Mouse (Mus musculus) E14TG2a.4 (cell line): ENCODE data around the gene Lypd1.
A peak's percentile ranks its signal among the peaks of the same experiment; 100 is the strongest.

Experiments
- H3K27me3 ChIP-seq: 2 replicates; pipeline ENCODE4 v1.6.1; 2014; ENCODE audit warnings: low read length, control low read depth; ENCODE audit not compliant: insufficient read depth
- H3K36me3 ChIP-seq: 2 replicates; pipeline ENCODE4 v1.6.1; 2014; ENCODE audit warnings: low read length, control low read depth; ENCODE audit not compliant: insufficient read depth
- H3K4me1 ChIP-seq: replicated peaks from 2 replicates; pipeline ENCODE4 v1.6.1; 2014; ENCODE audit warnings: low read depth, low read length, control low read depth
- H3K4me3 ChIP-seq: replicated peaks from 2 replicates; pipeline ENCODE4 v1.5.1; 2014; ENCODE audit warnings: mild to moderate bottlenecking, low read length
- H3K9me3 ChIP-seq: 2 replicates; pipeline ENCODE4 v1.6.1; 2014; ENCODE audit warnings: low read length, control low read depth
- CTCF ChIP-seq: conservative IDR thresholded peaks from 2 replicates; pipeline ENCODE4 v1.5.1; 2014; ENCODE audit warnings: low read length
- NANOG ChIP-seq: IDR thresholded peaks from 2 replicates; pipeline ENCODE4 v1.6.1; 2014; ENCODE audit warnings: borderline replicate concordance, low read length, mixed read lengths
- POU5F1 ChIP-seq: IDR thresholded peaks from 2 replicates; pipeline ENCODE4 v1.6.1; 2014; ENCODE audit warnings: low read length, borderline replicate concordance

Lypd1 gene

DNA sequence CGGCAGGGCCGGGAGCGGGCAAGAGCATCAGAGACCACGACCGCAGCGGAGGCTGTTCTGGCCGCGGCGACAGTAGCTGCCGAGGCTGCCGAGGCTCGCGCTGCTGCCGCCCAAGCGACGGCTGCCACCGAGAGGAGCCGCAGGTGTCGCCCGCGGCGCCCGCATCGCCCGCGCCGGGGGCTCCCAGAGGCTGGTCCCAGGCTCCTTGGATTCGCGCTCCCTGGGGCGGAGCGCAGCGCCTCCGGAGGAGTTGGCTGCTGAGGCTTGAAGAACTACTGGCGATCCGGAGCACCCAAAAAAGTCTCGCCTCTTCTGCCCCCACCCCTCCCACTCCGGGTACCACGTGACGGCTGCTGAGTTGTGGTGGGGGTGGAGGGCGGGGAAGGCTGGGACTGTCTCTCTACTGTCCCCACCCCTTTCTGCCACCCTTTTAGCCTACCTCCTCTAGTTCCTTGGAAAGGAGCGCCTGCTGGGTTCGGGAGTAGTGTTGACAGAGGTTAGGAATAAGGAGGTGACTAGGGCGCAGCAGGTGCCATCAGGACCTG lies 928 bp downstream of the Lypd1 start:
- no peaks in the 10 kb centered on the region for H3K9me3 ChIP-seq
- H3K27me3 ChIP-seq: peaks cover 55% of the 10 kb centered on the region
- H3K4me1 ChIP-seq: peaks cover 12% of the 10 kb centered on the region
- TF ChIP-seq POU5F1: no peak
- no peak for TF ChIP-seq NANOG
- TF ChIP-seq CTCF: no peak
- H3K4me3 ChIP-seq: peak overlapping the region; percentile 79
- no peaks in the 10 kb centered on the region for H3K36me3 ChIP-seq

DNA sequence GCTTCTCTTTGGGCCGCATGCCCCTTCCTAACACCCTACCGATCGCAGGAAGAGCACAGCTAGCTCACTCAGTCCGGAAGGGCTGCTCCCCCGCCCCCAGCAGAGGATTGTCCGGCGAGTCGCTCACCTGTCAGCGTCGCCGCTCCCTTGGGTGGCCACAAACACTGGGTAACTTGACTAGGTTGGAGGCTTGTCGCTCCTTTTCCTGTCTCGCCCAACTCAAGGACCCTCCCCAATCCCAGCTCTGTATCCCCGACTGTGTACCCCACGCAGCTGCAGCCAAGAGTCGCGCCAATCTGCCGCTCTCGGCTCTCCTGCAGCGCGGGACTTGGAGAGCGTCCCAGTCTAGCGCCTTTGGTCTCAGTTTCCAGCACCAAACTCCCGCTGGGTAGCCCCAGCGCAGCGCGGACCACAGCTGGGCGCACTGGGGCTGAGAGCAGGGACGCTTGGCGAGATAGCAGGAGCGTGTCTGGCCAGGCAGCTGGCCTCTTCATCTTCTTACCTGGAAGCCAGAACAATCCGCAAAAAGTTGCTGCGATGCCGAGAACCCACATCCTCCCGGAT lies 1.5 kb downstream of the Lypd1 start:
- Histone ChIP-seq H3K4me1 (peaks cover 12% of the 10 kb centered on the region), H3K4me3 (peak overlapping the region; percentile 79), H3K27me3 (peaks cover 55% of the 10 kb centered on the region), H3K9me3 (no peaks in the 10 kb centered on the region), H3K36me3 (no peaks in the 10 kb centered on the region)
- no peak for TF ChIP-seq POU5F1
- TF ChIP-seq CTCF: no peak
- no peak for TF ChIP-seq NANOG

DNA sequence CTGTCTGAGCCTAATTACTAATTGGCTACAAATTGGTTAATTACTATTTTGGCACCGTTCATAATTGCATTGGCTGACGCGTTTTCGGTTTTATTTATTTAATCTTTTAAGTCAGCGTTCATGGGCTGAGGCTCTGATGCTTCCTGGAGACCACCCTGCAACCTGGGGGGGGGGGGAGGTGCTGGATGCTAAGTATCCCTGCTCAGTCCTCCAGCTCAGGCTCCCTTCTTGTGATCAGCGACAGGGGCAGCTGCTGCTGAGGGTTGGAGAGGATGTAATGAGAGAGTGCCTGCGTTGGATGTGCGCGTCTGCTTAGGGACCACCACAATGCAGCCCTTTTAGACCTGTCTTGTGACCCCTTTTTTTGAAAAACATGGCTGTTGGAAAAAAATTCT lies 2.0 kb downstream of the Lypd1 start:
- no peaks in the 10 kb centered on the region for H3K9me3 ChIP-seq

DNA sequence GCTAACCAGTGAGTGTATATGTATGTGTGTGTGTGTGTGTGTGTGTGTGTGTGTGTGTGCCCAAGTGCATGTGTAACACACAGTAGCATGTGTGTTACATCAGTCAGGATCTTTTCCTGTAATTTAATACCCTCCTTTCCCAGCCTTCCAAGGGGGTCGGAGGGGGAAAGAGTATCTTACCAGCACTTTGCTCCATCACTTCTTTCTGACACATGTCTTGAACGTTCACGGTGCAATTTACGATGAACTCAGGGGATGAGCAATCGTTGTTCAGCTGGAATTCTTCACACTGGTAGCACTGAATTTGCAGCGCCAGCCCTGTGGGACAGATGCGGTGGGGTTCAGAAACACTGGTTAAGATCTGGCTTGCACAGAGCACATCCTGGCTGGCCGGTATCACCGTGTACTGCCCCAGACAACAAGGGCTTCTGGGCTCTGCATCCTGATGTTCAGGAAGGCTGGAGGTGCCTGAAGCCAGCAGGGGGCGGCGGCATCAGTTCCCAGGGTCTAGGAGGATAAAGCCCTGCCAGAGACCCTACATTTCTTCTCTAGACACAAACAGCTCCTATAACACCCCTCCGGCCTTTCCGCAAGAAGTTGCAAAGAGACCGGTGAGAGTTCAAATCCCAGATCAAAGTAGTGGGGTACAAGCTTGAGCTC lies 2.6 kb downstream of the Lypd1 start:
- Histone ChIP-seq H3K9me3 (no peaks in the 10 kb centered on the region), H3K27me3 (peaks cover 50% of the 10 kb centered on the region), H3K4me3 (no peak overlapping the region; the same call in 1 of the 2 replicates), H3K4me1 (peaks cover 12% of the 10 kb centered on the region), H3K36me3 (no peaks in the 10 kb centered on the region)
- TF ChIP-seq POU5F1 (no peak), CTCF (no peak; the same call in 1 of the 2 replicates), NANOG (no peak)

More for the DNA sequence above, 2.0 kb downstream of the Lypd1 start:
- Histone ChIP-seq H3K36me3 (no peaks in the 10 kb centered on the region), H3K4me1 (peaks cover 12% of the 10 kb centered on the region), H3K4me3 (peak overlapping the region; percentile 79), H3K27me3 (peaks cover 55% of the 10 kb centered on the region)
- TF ChIP-seq NANOG (no peak), CTCF (no peak), POU5F1 (no peak)

DNA sequence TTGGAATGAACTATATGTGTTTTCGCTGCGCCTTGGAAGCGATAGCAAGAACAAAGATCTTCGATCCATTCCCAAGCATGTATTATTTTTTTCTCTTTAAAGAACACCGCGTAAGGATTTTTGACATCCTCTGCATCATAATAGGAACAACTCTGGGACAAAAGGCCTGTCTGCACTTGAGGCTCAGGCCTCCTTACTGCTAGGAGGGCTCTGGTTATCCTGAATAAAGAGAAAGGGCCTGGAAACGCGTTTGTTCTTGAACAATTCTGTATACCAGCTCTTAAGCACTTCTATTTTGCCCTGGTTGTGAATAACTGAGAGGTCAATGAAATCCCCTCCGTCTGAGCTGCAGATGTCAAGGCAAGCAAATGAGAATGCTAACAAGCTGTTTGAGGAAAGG lies 19.7 kb downstream of the Lypd1 start:
- TF ChIP-seq CTCF: no peak
- TF ChIP-seq POU5F1: no peak
- TF ChIP-seq NANOG: no peak
- H3K4me1 ChIP-seq: no peaks in the 10 kb centered on the region
- H3K36me3 ChIP-seq: no peaks in the 10 kb centered on the region
- no peak overlapping the region for H3K4me3 ChIP-seq
- H3K27me3 ChIP-seq: no peaks in the 10 kb centered on the region
- H3K9me3 ChIP-seq: no peaks in the 10 kb centered on the region

DNA sequence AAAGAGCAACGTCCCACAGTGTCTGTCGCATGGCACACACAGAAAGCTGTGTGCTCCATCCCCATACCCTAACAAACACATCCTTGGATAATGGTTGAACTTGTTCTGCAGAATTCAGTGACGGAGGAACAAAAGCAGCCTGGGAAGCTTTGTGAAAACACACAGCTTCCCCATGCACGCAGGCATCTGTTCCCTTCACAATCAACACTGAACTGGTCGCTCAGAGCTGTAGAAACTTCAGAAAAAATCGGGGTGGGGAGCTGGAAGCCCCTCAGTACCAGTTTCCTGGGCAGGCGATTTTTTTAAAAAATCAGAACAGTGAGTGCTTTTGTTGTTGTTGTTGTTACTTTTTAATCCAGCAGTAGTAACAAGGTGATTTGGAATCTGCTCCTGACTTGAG lies 42.8 kb downstream of the Lypd1 start:
- no peaks in the 10 kb centered on the region for H3K27me3 ChIP-seq
- H3K4me3 ChIP-seq: no peak overlapping the region
- H3K36me3 ChIP-seq: no peaks in the 10 kb centered on the region
- TF ChIP-seq CTCF (no peak), NANOG (no peak), POU5F1 (no peak)
- no peaks in the 10 kb centered on the region for H3K4me1 ChIP-seq
- H3K9me3 ChIP-seq: no peaks in the 10 kb centered on the region

DNA sequence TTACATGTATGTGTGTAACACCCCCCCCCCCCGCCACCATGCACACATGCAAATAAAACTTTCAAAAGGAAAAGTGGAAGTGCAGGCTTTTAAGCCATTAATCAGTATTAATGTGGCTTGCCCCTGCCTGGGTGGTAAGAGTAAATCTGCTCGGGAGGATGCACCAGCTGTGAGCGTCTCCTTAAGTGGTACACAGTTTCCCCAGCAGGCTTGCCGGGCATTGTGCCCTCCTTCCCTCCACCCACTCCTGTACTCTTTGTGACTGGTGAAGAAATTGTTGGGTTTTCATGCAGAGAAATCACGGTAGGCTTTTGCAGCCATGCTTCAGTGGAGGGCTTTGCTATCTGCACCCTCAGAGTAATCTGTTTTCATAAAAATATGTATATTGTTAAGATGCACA lies 54.3 kb downstream of the Lypd1 start:
- Histone ChIP-seq H3K27me3 (no peaks in the 10 kb centered on the region), H3K4me1 (no peaks in the 10 kb centered on the region), H3K4me3 (no peak overlapping the region), H3K9me3 (no peaks in the 10 kb centered on the region), H3K36me3 (no peaks in the 10 kb centered on the region)
- TF ChIP-seq CTCF: no peak
- TF ChIP-seq POU5F1: no peak
- no peak for TF ChIP-seq NANOG

DNA sequence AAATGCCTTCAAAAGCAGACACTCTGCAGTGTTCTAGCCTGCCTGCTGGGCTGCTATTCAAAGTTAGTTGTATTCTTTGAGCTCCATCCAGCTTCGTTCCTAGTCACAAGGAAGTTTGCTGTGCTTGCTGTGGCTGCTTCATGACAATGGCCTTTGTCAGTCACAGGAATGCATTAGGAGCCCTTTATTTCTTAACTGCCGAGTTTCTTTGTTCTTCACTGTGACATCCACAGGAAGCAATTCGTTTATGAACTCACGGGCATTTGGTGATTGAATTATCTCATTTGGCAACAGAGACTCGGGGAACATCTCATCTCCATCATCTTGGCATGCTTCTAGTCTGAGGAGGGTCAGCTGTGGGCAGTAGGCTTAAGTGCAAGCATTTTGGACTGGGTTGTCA lies 58.3 kb downstream of the Lypd1 start:
- TF ChIP-seq POU5F1: no peak
- peak; percentile 50 for TF ChIP-seq NANOG
- H3K4me1 ChIP-seq: no peaks in the 10 kb centered on the region
- H3K4me3 ChIP-seq: no peak overlapping the region
- H3K36me3 ChIP-seq: no peaks in the 10 kb centered on the region
- H3K27me3 ChIP-seq: no peaks in the 10 kb centered on the region
- no peaks in the 10 kb centered on the region for H3K9me3 ChIP-seq
